Mouse (Mus musculus): Measurements from ENCODE around the gene Rpl37. TPM values are rescaled to one million over a fixed set of nuclear protein-coding genes. Genes with fewer than 3 reads are reported as not detected.
A peak's percentile ranks its signal among the peaks of the same experiment; 100 is the strongest.

The Rpl37 gene
- polyA plus RNA-seq (2015; fragmentation: Nextera tagmentation; extraction: Ambion mirVana): 412 and 430 TPM in 2 replicates

- ATAC-seq: peak; percentile 98
- Histone ChIP-seq H3K4me3 (ENCODE audit: low read depth, low read length) (peak within 1 kb of the TSS; percentile 96), H3K27ac (ENCODE audit: low read depth) (peak within 1 kb of the TSS; percentile 88), H3K4me2 (ENCODE audit: low read depth, low read length) (peak within 1 kb of the TSS; percentile 87), H3K9ac (replicated peaks) (peak within 1 kb of the TSS; percentile 95), H3K36me3 (replicated peaks; ENCODE audit: insufficient read depth, low read length) (peaks cover 32% of the 10 kb centered on the region), H3K9me3 (ENCODE audit: low read length) (no peaks in the 10 kb centered on the region), H3K27me3 (ENCODE audit: insufficient read depth, low read length) (no peaks in the 10 kb centered on the region), H3K4me1 (ENCODE audit: insufficient read depth) (peaks cover 22% of the 10 kb centered on the region)
- DNase-seq: peak; percentile 99
- TF ChIP-seq CTCF (IDR thresholded peaks at IDR 0.05; ENCODE audit: low read depth) (peak; percentile 89), EP300 (IDR thresholded peaks at IDR 0.05; ENCODE audit: low read depth) (peak; percentile 62)
- under 1% methylated on average over 54 of the region's 55 CpGs for WGBS (ENCODE audit: insufficient replicate concordance)
Measured at GRCm38 (mm10) chr15:5116270-5117030, at the start of gene Rpl37. Gene Rpl37, plus strand, starts transcription at chr15:5116645.

- DNase-seq: no peak
- WGBS (ENCODE audit: insufficient replicate concordance): 54% methylated on average over 15 of the region's 15 CpGs
- no peak overlapping the region for H3K4me2 ChIP-seq (ENCODE audit: low read depth, low read length)
- H3K9ac ChIP-seq (replicated peaks): no peak overlapping the region
- H3K27me3 ChIP-seq (ENCODE audit: insufficient read depth, low read length): no peaks in the 10 kb centered on the region
- no peaks in the 10 kb centered on the region for H3K9me3 ChIP-seq (ENCODE audit: low read length)
- TF ChIP-seq CTCF (IDR thresholded peaks at IDR 0.05; ENCODE audit: low read depth) (peak; percentile 62), EP300 (IDR thresholded peaks at IDR 0.05; ENCODE audit: low read depth) (no peak)
- no peaks in the 10 kb centered on the region for H3K4me1 ChIP-seq (ENCODE audit: insufficient read depth)
- H3K27ac ChIP-seq (ENCODE audit: low read depth): no peak overlapping the region
- H3K4me3 ChIP-seq (ENCODE audit: low read depth, low read length): no peak overlapping the region
- no peaks in the 10 kb centered on the region for H3K36me3 ChIP-seq (replicated peaks; ENCODE audit: insufficient read depth, low read length)
- ATAC-seq: no peak
Measured at GRCm38 (mm10) chr15:5068801-5069518, 47.5 kb upstream of the Rpl37 start.

DNA sequence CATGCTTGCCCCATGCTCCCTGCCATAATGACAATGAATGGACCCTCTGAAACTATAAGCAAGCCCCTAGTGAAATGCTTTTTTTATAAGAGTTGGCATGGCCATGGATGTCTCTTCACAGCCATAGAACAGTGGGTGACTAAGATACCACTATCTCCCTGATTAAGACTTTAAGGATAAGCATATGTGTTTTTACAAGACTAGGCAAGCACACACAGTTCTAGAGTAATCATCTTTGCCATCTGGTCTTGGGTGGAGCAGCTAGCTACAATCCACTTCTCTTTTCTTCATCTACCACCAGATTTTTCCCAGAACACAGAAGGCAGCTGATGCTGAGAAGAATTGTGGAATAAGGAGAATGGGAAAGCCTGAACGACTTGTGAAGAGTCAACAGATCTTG is 35.2 kb upstream of the Rpl37 start:
- ATAC-seq: no peak
- 54% methylated on average over 1 of the region's 1 CpGs for WGBS (ENCODE audit: insufficient replicate concordance)
- DNase-seq: no peak
- Histone ChIP-seq H3K4me3 (ENCODE audit: low read depth, low read length) (no peak overlapping the region), H3K4me1 (ENCODE audit: insufficient read depth) (no peaks in the 10 kb centered on the region), H3K9me3 (ENCODE audit: low read length) (no peaks in the 10 kb centered on the region), H3K4me2 (ENCODE audit: low read depth, low read length) (no peak overlapping the region), H3K36me3 (replicated peaks; ENCODE audit: insufficient read depth, low read length) (no peaks in the 10 kb centered on the region), H3K9ac (replicated peaks) (no peak overlapping the region), H3K27ac (ENCODE audit: low read depth) (no peak overlapping the region), H3K27me3 (ENCODE audit: insufficient read depth, low read length) (no peaks in the 10 kb centered on the region)
- TF ChIP-seq CTCF (IDR thresholded peaks at IDR 0.05; ENCODE audit: low read depth) (no peak), EP300 (IDR thresholded peaks at IDR 0.05; ENCODE audit: low read depth) (peak; percentile 56; the same call in 1 of the 2 replicates)

DNA sequence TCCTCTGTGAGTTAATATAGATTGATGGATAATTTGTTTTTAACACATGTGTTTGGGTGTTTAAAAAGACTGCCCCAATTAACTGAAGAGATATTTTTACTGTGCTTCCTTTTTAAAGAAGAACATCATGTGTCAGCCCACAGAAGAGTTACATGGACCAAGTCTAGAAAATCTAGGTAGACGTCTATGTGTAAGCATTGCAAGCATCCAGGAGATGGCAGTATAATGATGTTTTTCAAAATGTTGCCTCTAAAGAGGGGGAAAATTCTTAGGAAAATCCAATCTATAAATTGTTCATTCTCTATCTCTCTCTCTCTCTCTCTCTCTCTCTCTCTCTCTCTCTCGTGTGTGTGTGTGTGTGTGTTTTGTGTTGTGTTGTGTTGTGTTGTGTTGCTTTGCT is 30.3 kb upstream of the Rpl37 start:
- H3K9me3 ChIP-seq (ENCODE audit: low read length): no peaks in the 10 kb centered on the region
- no peak overlapping the region for H3K27ac ChIP-seq (ENCODE audit: low read depth)
- H3K4me2 ChIP-seq (ENCODE audit: low read depth, low read length): no peak overlapping the region
- no peaks in the 10 kb centered on the region for H3K36me3 ChIP-seq (replicated peaks; ENCODE audit: insufficient read depth, low read length)
- ATAC-seq: no peak
- H3K4me3 ChIP-seq (ENCODE audit: low read depth, low read length): no peak overlapping the region
- no peaks in the 10 kb centered on the region for H3K4me1 ChIP-seq (ENCODE audit: insufficient read depth)
- DNase-seq: no peak
- H3K9ac ChIP-seq (replicated peaks): no peak overlapping the region
- H3K27me3 ChIP-seq (ENCODE audit: insufficient read depth, low read length): no peaks in the 10 kb centered on the region
- 0% methylated on average over 2 of the region's 2 CpGs for WGBS (ENCODE audit: insufficient replicate concordance)
- TF ChIP-seq CTCF (IDR thresholded peaks at IDR 0.05; ENCODE audit: low read depth): peak; percentile 63
- no peak for TF ChIP-seq EP300 (IDR thresholded peaks at IDR 0.05; ENCODE audit: low read depth)

GRCm38 (mm10) chr15:5088850-5089608 is 27.4 kb upstream of the Rpl37 start:
- no peak overlapping the region for H3K27ac ChIP-seq (ENCODE audit: low read depth)
- no peaks in the 10 kb centered on the region for H3K36me3 ChIP-seq (replicated peaks; ENCODE audit: insufficient read depth, low read length)
- no peaks in the 10 kb centered on the region for H3K27me3 ChIP-seq (ENCODE audit: insufficient read depth, low read length)
- 61% methylated on average over 7 of the region's 7 CpGs for WGBS (ENCODE audit: insufficient replicate concordance)
- no peak overlapping the region for H3K4me2 ChIP-seq (ENCODE audit: low read depth, low read length)
- ATAC-seq (no peak), DNase-seq (no peak)
- TF ChIP-seq CTCF (IDR thresholded peaks at IDR 0.05; ENCODE audit: low read depth) (no peak), EP300 (IDR thresholded peaks at IDR 0.05; ENCODE audit: low read depth) (no peak)
- H3K9ac ChIP-seq (replicated peaks): no peak overlapping the region
- no peaks in the 10 kb centered on the region for H3K4me1 ChIP-seq (ENCODE audit: insufficient read depth)
- no peaks in the 10 kb centered on the region for H3K9me3 ChIP-seq (ENCODE audit: low read length)
- H3K4me3 ChIP-seq (ENCODE audit: low read depth, low read length): no peak overlapping the region

GRCm38 (mm10) chr15:5090131-5090530 is 26.3 kb upstream of the Rpl37 start:
- no peak for TF ChIP-seq CTCF (IDR thresholded peaks at IDR 0.05; ENCODE audit: low read depth)
- TF ChIP-seq EP300 (IDR thresholded peaks at IDR 0.05; ENCODE audit: low read depth): no peak
- ATAC-seq (no peak), DNase-seq (no peak)
- 85% methylated on average over 10 of the region's 10 CpGs for WGBS (ENCODE audit: insufficient replicate concordance)
- Histone ChIP-seq H3K9ac (replicated peaks) (no peak overlapping the region), H3K9me3 (ENCODE audit: low read length) (0 out of 2 replicates have a peak, but pooled peaks cover 2% of the 10 kb centered on the region), H3K4me3 (ENCODE audit: low read depth, low read length) (no peak overlapping the region), H3K27me3 (ENCODE audit: insufficient read depth, low read length) (no peaks in the 10 kb centered on the region), H3K4me2 (ENCODE audit: low read depth, low read length) (no peak overlapping the region), H3K4me1 (ENCODE audit: insufficient read depth) (no peaks in the 10 kb centered on the region), H3K36me3 (replicated peaks; ENCODE audit: insufficient read depth, low read length) (no peaks in the 10 kb centered on the region), H3K27ac (ENCODE audit: low read depth) (no peak overlapping the region)
